Mouse (Mus musculus): ENCODE results near the gene Gabrg2. TPM values are rescaled to one million over a fixed set of nuclear protein-coding genes. Genes with fewer than 3 reads are reported as not detected.

Gene Gabrg2
- 0.12 and 0.22 TPM in 2 replicates for polyA plus RNA-seq (2015; fragmentation: Nextera tagmentation; extraction: Ambion mirVana)

GRCm38 (mm10) chr11:42000190-42001098, at the start of gene Gabrg2:
Gabrg2 (minus strand) TSS chr11:42000857.
- H3K4me3 ChIP-seq (ENCODE audit: low read length) = no peak within 1 kb of the TSS
- no peak for ATAC-seq (ENCODE audit: low FRiP score, low TSS enrichment)
- no peak within 1 kb of the TSS for H3K4me2 ChIP-seq (replicated peaks; ENCODE audit: low read depth, low read length)
- H3K36me3 ChIP-seq (ENCODE audit: insufficient read depth, low read length) = no peaks in the 10 kb centered on the region
- no peaks in the 10 kb centered on the region for H3K27me3 ChIP-seq (ENCODE audit: insufficient read depth, low read length)
- 10% methylated on average over 20 of the region's 20 CpGs for WGBS
- no peak within 1 kb of the TSS for H3K9ac ChIP-seq (replicated peaks; ENCODE audit: low read length)
- no peaks in the 10 kb centered on the region for H3K9me3 ChIP-seq (ENCODE audit: low read length)
- H3K4me1 ChIP-seq (ENCODE audit: insufficient read depth, low read length) = no peaks in the 10 kb centered on the region
- no peak within 1 kb of the TSS for H3K27ac ChIP-seq (ENCODE audit: low read length)

GRCm38 (mm10) chr11:42048201-42048600, 47.5 kb upstream of the Gabrg2 start:
- H3K9me3 ChIP-seq (ENCODE audit: low read length) = no peaks in the 10 kb centered on the region
- no peaks in the 10 kb centered on the region for H3K27me3 ChIP-seq (ENCODE audit: insufficient read depth, low read length)
- no peak overlapping the region for H3K4me3 ChIP-seq (ENCODE audit: low read length)
- no peaks in the 10 kb centered on the region for H3K36me3 ChIP-seq (ENCODE audit: insufficient read depth, low read length)
- no peaks in the 10 kb centered on the region for H3K4me1 ChIP-seq (ENCODE audit: insufficient read depth, low read length)
- H3K9ac ChIP-seq (replicated peaks; ENCODE audit: low read length) = no peak overlapping the region
- no peak for ATAC-seq (ENCODE audit: low FRiP score, low TSS enrichment)
- H3K4me2 ChIP-seq (replicated peaks; ENCODE audit: low read depth, low read length) = no peak overlapping the region
- H3K27ac ChIP-seq (ENCODE audit: low read length) = no peak overlapping the region

GRCm38 (mm10) chr11:41999468-41999881, 1.2 kb downstream of the Gabrg2 start:
- WGBS = under 1% methylated on average over 7 of the region's 7 CpGs
- no peaks in the 10 kb centered on the region for H3K4me1 ChIP-seq (ENCODE audit: insufficient read depth, low read length)
- H3K27me3 ChIP-seq (ENCODE audit: insufficient read depth, low read length) = no peaks in the 10 kb centered on the region
- ATAC-seq (ENCODE audit: low FRiP score, low TSS enrichment) = peak; percentile 93
- no peak overlapping the region for H3K9ac ChIP-seq (replicated peaks; ENCODE audit: low read length)
- H3K36me3 ChIP-seq (ENCODE audit: insufficient read depth, low read length) = no peaks in the 10 kb centered on the region
- no peak overlapping the region for H3K4me3 ChIP-seq (ENCODE audit: low read length)
- no peaks in the 10 kb centered on the region for H3K9me3 ChIP-seq (ENCODE audit: low read length)
- H3K27ac ChIP-seq (ENCODE audit: low read length) = no peak overlapping the region
- no peak overlapping the region for H3K4me2 ChIP-seq (replicated peaks; ENCODE audit: low read depth, low read length)

- ATAC-seq (ENCODE audit: low FRiP score, low TSS enrichment) = no peak
- H3K36me3 ChIP-seq (ENCODE audit: insufficient read depth, low read length) = no peaks in the 10 kb centered on the region
- H3K9ac ChIP-seq (replicated peaks; ENCODE audit: low read length) = no peak overlapping the region
- H3K4me2 ChIP-seq (replicated peaks; ENCODE audit: low read depth, low read length) = no peak overlapping the region
- 64% methylated on average over 6 of the region's 6 CpGs for WGBS
- no peaks in the 10 kb centered on the region for H3K27me3 ChIP-seq (ENCODE audit: insufficient read depth, low read length)
- H3K4me3 ChIP-seq (ENCODE audit: low read length) = no peak overlapping the region
- no peaks in the 10 kb centered on the region for H3K4me1 ChIP-seq (ENCODE audit: insufficient read depth, low read length)
- no peak overlapping the region for H3K27ac ChIP-seq (ENCODE audit: low read length)
- H3K9me3 ChIP-seq (ENCODE audit: low read length) = no peaks in the 10 kb centered on the region
These were observed 20.5 kb downstream of the Gabrg2 start for GRCm38 (mm10) chr11:41980152-41980551.

- no peak for ATAC-seq (ENCODE audit: low FRiP score, low TSS enrichment)
- Histone ChIP-seq H3K9me3 (ENCODE audit: low read length) (no peaks in the 10 kb centered on the region), H3K4me2 (replicated peaks; ENCODE audit: low read depth, low read length) (no peak overlapping the region), H3K4me1 (ENCODE audit: insufficient read depth, low read length) (no peaks in the 10 kb centered on the region), H3K4me3 (ENCODE audit: low read length) (no peak overlapping the region), H3K27me3 (ENCODE audit: insufficient read depth, low read length) (no peaks in the 10 kb centered on the region), H3K36me3 (ENCODE audit: insufficient read depth, low read length) (no peaks in the 10 kb centered on the region), H3K9ac (replicated peaks; ENCODE audit: low read length) (no peak overlapping the region), H3K27ac (ENCODE audit: low read length) (no peak overlapping the region)
These were observed 32.1 kb downstream of the Gabrg2 start for GRCm38 (mm10) chr11:41968595-41968994.

GRCm38 (mm10) chr11:41962706-41963105, 38.0 kb downstream of the Gabrg2 start:
- WGBS = 65% methylated on average over 8 of the region's 8 CpGs
- Histone ChIP-seq H3K36me3 (ENCODE audit: insufficient read depth, low read length) (no peaks in the 10 kb centered on the region), H3K27me3 (ENCODE audit: insufficient read depth, low read length) (no peaks in the 10 kb centered on the region), H3K9me3 (ENCODE audit: low read length) (no peaks in the 10 kb centered on the region), H3K9ac (replicated peaks; ENCODE audit: low read length) (no peak overlapping the region), H3K4me2 (replicated peaks; ENCODE audit: low read depth, low read length) (no peak overlapping the region), H3K27ac (ENCODE audit: low read length) (no peak overlapping the region), H3K4me3 (ENCODE audit: low read length) (no peak overlapping the region), H3K4me1 (ENCODE audit: insufficient read depth, low read length) (no peaks in the 10 kb centered on the region)
- ATAC-seq (ENCODE audit: low FRiP score, low TSS enrichment) = no peak

- no peak for ATAC-seq (ENCODE audit: low FRiP score, low TSS enrichment)
- H3K27me3 ChIP-seq (ENCODE audit: insufficient read depth, low read length) = no peaks in the 10 kb centered on the region
- no peak overlapping the region for H3K4me3 ChIP-seq (ENCODE audit: low read length)
- no peak overlapping the region for H3K27ac ChIP-seq (ENCODE audit: low read length)
- no peak overlapping the region for H3K4me2 ChIP-seq (replicated peaks; ENCODE audit: low read depth, low read length)
- no peak overlapping the region for H3K9ac ChIP-seq (replicated peaks; ENCODE audit: low read length)
- no peaks in the 10 kb centered on the region for H3K9me3 ChIP-seq (ENCODE audit: low read length)
- no peaks in the 10 kb centered on the region for H3K4me1 ChIP-seq (ENCODE audit: insufficient read depth, low read length)
- 80% methylated on average over 2 of the region's 2 CpGs for WGBS
- no peaks in the 10 kb centered on the region for H3K36me3 ChIP-seq (ENCODE audit: insufficient read depth, low read length)
These were observed 47.1 kb downstream of the Gabrg2 start for GRCm38 (mm10) chr11:41953550-41953949.

GRCm38 (mm10) chr11:41951898-41952297, 48.8 kb downstream of the Gabrg2 start:
- Histone ChIP-seq H3K4me2 (replicated peaks; ENCODE audit: low read depth, low read length) (no peak overlapping the region), H3K36me3 (ENCODE audit: insufficient read depth, low read length) (no peaks in the 10 kb centered on the region), H3K27ac (ENCODE audit: low read length) (no peak overlapping the region), H3K4me3 (ENCODE audit: low read length) (no peak overlapping the region), H3K9ac (replicated peaks; ENCODE audit: low read length) (no peak overlapping the region), H3K4me1 (ENCODE audit: insufficient read depth, low read length) (no peaks in the 10 kb centered on the region), H3K9me3 (ENCODE audit: low read length) (no peaks in the 10 kb centered on the region), H3K27me3 (ENCODE audit: insufficient read depth, low read length) (no peaks in the 10 kb centered on the region)
- ATAC-seq (ENCODE audit: low FRiP score, low TSS enrichment) = no peak
- 67% methylated on average over 3 of the region's 3 CpGs for whole genome bisulfite sequencing

- H3K4me1 ChIP-seq (ENCODE audit: insufficient read depth, low read length) = no peaks in the 10 kb centered on the region
- no peak overlapping the region for H3K27ac ChIP-seq (ENCODE audit: low read length)
- no peaks in the 10 kb centered on the region for H3K9me3 ChIP-seq (ENCODE audit: low read length)
- no peak for ATAC-seq (ENCODE audit: low FRiP score, low TSS enrichment)
- H3K27me3 ChIP-seq (ENCODE audit: insufficient read depth, low read length) = no peaks in the 10 kb centered on the region
- H3K4me2 ChIP-seq (replicated peaks; ENCODE audit: low read depth, low read length) = no peak overlapping the region
- no peaks in the 10 kb centered on the region for H3K36me3 ChIP-seq (ENCODE audit: insufficient read depth, low read length)
- WGBS = 90% methylated on average over 5 of the region's 5 CpGs
- H3K9ac ChIP-seq (replicated peaks; ENCODE audit: low read length) = no peak overlapping the region
- H3K4me3 ChIP-seq (ENCODE audit: low read length) = no peak overlapping the region
These were observed 55.2 kb downstream of the Gabrg2 start for GRCm38 (mm10) chr11:41945471-41945870.

- H3K27ac ChIP-seq (ENCODE audit: low read length) = no peak overlapping the region
- H3K9me3 ChIP-seq (ENCODE audit: low read length) = no peaks in the 10 kb centered on the region
- no peak overlapping the region for H3K9ac ChIP-seq (replicated peaks; ENCODE audit: low read length)
- no peaks in the 10 kb centered on the region for H3K36me3 ChIP-seq (ENCODE audit: insufficient read depth, low read length)
- H3K4me2 ChIP-seq (replicated peaks; ENCODE audit: low read depth, low read length) = no peak overlapping the region
- H3K4me1 ChIP-seq (ENCODE audit: insufficient read depth, low read length) = no peaks in the 10 kb centered on the region
- no peak for ATAC-seq (ENCODE audit: low FRiP score, low TSS enrichment)
- no peaks in the 10 kb centered on the region for H3K27me3 ChIP-seq (ENCODE audit: insufficient read depth, low read length)
- 78% methylated on average over 2 of the region's 2 CpGs for WGBS
- no peak overlapping the region for H3K4me3 ChIP-seq (ENCODE audit: low read length)
These were observed 62.7 kb downstream of the Gabrg2 start for GRCm38 (mm10) chr11:41937979-41938378.
